Mouse (Mus musculus): ENCODE results near the gene Frg2f1.
"Not testable (repeated sequence)": the region's sequence is repeated elsewhere in the genome, so short reads cannot be mapped to it uniquely, and the experiment has no call there.

Frg2f1 gene

GRCm38 (mm10) chr4:119539031-119539824, at the start of gene Frg2f1:
Frg2f1 (minus strand) TSS chr4:119539529.
- CTCF ChIA-PET: interaction anchor here in 2 of 4 experiments (0.6 to 1.2 kb wide), 5 partner anchors 18 to 901 kb away, joined by 3 read pairs; no protein-coding TSS in a partner anchor
- POLR2A ChIA-PET: interaction anchor here (0.5 to 5.6 kb wide), 49 partner anchors 11 to 1301 kb away, joined by 3 to 39 read pairs (median 3); partner anchors contain the start of genes Rimkla (in 2 of the 4), Slc2a1 (in 2 of the 4), AU022252 (in 1 of the 4) and Hivep3 (in 1 of the 4)

DNA sequence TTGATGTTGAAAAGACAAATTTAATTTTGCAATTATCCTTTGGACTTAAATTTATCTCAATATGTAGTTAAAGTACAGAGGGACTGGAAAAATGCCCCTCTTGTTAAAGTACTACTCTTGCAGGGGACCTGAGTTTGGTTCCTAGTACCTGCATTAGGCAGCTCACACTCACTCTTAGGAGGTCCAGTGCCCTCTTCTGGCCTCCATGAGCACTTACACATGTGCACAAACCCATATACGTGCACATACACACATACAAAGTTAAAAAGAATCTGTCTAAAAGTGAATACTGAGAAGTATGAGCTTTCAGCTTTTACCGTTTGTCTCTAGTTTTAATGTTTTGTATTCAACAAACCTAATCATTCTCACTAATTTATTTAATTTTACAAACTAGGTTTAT, 48.7 kb upstream of the Frg2f1 start:
- CTCF ChIA-PET: interaction anchor here (0.6 to 1.6 kb wide), 10 partner anchors 11 to 1665 kb away, joined by 3 to 7 read pairs (median 4); partner anchors contain the start of gene Frg2f1 (in 1 of the 4)
- POLR2A ChIA-PET: interaction anchor here in 2 of 4 experiments (0.5 to 1.5 kb wide), 7 partner anchors 11 to 132 kb away, joined by 3 to 4 read pairs (median 4); no protein-coding TSS in a partner anchor

DNA sequence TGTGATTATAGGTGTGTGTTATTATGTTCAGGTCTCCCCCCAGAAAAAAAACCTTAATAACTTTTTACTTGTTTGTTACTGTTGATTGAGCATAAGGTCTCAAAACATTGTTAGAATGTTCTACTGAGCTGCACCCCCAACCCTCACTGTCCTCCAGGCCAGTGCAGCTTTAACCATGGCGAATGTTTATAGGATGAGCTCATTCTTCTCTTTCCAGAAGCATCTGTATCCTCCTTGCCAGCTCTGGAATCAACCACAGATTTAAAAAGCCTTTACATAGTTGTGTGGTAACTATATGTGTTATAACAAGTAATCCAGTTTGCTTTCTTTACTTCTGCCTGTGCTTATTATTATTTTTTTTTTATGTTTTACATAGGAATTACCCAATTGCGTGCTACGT, 36.1 kb upstream of the Frg2f1 start:
- POLR2A ChIA-PET: interaction anchor here in 2 of 4 experiments (0.6 to 1.0 kb wide), 4 partner anchors 15 to 85 kb away, joined by 3 to 5 read pairs (median 4); no protein-coding TSS in a partner anchor
- CTCF ChIA-PET: interaction anchor here in 2 of 4 experiments (0.6 to 0.9 kb wide), 3 partner anchors 12 to 88 kb away, joined by 4 to 7 read pairs (median 4); no protein-coding TSS in a partner anchor

DNA sequence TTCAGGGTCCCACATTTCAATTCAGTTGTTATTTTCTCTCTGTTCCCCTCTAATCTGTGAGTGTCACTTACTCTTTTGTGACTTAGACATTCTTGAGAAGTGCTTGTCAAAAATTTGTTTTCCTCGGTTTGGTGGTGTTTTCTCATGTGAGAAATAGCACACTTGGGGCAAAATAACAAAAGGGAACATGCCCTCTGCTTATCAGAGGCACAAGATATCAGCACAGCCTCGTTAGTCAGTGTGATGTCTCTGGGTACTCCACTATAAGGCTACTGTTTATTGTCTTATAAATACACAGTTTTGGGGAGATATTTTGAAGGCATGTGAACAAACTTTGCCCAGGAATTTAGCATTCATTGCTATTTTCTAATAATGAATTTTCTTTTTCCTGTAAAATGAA, 35.2 kb upstream of the Frg2f1 start:
- CTCF ChIA-PET: interaction anchor here in 1 of 4 experiments (0.6 to 0.9 kb wide), 2 partner anchors 9 to 832 kb away, joined by 3 to 4 read pairs; no protein-coding TSS in a partner anchor

GRCm38 (mm10) chr4:119572682-119573081, 33.4 kb upstream of the Frg2f1 start:
- ChIA-PET CTCF (interaction anchor here in 1 of 4 experiments (1.0 kb wide), 1 partner anchor 325 kb away, joined by 4 read pairs; no protein-coding TSS in a partner anchor), POLR2A (interaction anchor here in 1 of 4 experiments (0.6 to 1.7 kb wide), 7 partner anchors 9 to 126 kb away, joined by 3 to 6 read pairs (median 4); partner anchors contain the start of gene Frg2f1)

More for the DNA sequence above, 35.2 kb upstream of the Frg2f1 start:
- POLR2A ChIA-PET: interaction anchor here in 1 of 4 experiments (1.7 kb wide), 1 partner anchor 28 kb away, joined by 6 read pairs; no protein-coding TSS in a partner anchor

DNA sequence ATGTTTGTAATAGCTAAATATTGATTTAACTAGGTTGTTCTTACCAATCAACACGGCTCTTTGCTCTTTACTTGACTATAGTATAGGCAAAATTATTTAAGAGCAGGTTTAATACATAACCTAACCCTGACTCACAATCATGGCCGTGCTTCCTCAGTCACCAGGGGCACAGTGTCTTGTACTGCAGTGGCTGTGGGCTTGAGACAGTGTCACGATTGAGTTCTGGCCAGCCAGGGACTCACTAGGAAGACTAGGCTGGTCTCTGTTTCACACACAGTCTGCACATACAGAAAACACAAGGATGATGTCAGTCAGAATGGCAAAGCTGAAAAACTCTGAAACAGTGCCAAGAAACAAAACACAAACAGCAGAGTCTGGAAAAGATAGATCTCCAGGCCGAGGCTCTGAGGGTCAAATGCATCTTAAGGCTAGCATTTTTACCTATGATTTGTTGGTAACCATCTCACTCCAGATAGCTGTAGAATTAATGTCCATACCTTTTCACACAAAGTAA, 27.1 kb upstream of the Frg2f1 start:
- CTCF ChIA-PET: no interaction called here
- POLR2A ChIA-PET: interaction anchor here in 1 of 4 experiments (0.7 to 3.0 kb wide), 5 partner anchors 10 to 28 kb away, joined by 3 to 10 read pairs (median 3); partner anchors contain the start of gene Frg2f1

DNA sequence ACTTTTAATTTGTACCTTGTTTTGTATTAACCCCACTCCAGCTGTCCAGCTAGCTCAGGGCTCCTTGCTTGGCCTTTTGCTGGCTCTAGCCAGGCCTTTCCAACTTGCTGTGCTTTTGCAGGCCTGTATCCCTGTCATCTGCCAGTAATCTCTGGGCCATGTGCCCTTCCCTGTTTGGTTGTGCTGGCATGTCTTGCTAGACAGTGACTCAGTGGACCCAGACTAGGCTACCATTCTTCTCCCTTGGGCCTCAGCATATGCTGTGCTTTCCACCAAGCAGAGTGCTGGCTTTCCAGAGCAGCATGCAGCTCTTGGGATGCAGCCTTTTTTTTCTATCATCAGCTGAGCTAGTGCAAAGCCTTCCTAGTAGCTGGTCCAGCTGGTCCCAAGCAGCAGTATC, 23.8 kb upstream of the Frg2f1 start:
- POLR2A ChIA-PET: interaction anchor here in 1 of 4 experiments (1.2 kb wide), 1 partner anchor 9 kb away, joined by 3 read pairs; no protein-coding TSS in a partner anchor
- CTCF ChIA-PET: no interaction called here

DNA sequence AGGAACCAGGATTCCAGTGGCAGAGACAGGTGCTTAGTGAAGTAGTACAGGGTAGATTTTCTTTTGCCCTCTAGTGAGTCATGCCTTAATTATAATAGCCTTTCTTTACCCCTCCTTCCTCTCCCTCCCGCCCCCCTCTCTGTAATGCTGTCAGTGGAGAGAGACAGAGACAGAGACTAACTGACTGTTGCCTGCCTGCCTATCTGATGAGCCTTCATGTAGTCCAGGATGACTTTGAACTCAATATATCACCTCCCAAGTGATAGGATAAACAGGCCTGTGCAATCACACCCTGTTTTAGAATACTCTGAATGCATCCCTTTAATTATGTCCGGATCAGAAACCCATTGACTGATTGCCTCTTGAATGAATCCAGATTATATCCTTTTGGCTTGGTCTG, 16.1 kb upstream of the Frg2f1 start:
- ChIA-PET POLR2A (interaction anchor here in 1 of 4 experiments (1.1 to 2.8 kb wide), 3 partner anchors 9 to 46 kb away, joined by 4 to 10 read pairs (median 9); no protein-coding TSS in a partner anchor), CTCF (no interaction called here)

DNA sequence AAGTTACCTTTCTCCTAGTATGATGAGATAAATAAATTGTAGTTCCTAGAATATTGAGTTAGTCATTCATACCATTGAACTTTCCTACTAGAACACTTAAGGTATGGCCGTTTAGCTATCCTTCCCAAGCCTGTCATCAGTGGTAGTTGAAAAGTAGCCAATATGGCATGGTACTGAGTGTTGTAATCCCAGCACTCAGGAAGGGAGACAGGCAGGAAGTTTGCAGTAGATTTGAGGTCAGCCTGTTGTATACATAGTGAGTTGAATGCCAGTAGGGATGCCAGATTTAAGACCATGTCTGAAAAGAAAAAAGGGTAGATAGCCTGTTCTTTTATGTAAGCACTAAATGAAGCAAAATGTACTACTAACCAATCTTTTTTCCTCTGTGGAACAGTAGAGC, 11.5 kb upstream of the Frg2f1 start:
- ChIA-PET POLR2A (interaction anchor here in 2 of 4 experiments (0.5 to 5.3 kb wide), 3 partner anchors 10 to 295 kb away, joined by 3 to 39 read pairs (median 3); partner anchors contain the start of gene Frg2f1 (in 2 of the 2)), CTCF (interaction anchor here in 1 of 4 experiments (0.6 kb wide), 1 partner anchor 105 kb away, joined by 3 read pairs; no protein-coding TSS in a partner anchor)

- ChIA-PET POLR2A (interaction anchor here in 2 of 4 experiments (0.6 to 5.6 kb wide), 13 partner anchors 9 to 135 kb away, joined by 3 to 39 read pairs (median 3); no protein-coding TSS in a partner anchor), CTCF (no interaction called here)
Measured at GRCm38 (mm10) chr4:119540533-119540890, 1.2 kb upstream of the Frg2f1 start.

DNA sequence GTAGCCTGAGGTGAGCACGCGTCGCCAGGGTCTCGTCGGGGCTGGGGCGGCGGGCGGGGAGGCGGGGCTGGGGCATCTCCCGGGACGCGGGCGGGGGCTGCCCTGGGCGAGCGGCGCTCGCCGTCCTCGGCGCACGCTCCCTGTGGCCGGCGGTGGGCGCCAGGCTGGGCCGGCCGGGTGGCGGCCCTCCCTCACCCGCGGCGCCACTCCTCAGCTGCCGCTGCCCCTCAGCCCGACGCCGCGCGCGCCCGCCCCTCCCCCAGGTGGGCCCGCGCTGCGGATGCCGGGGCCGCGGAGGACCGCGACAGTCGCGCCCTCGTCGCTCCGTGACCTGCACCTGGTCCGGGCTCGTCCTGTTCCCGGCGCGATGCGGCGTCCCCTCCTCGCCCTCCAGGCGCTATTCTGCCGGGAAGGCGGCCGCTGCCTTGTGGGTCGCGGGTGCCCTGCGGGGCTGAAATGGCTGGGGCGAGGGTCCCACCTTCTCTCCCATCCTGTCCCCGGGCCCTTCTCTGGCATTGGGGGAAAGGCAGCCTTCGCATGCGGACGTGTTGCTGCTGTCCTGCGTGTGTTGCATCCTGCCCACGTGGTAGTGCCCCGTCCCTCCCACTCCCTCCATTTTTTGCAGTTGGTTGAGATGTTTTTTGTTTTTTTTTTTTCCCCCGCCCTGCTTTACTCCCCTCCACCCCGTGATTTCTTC, 655 bp upstream of the Frg2f1 start:
- POLR2A ChIA-PET: interaction anchor here in 3 of 4 experiments (0.7 to 5.6 kb wide), 20 partner anchors 8 to 500 kb away, joined by 3 to 39 read pairs (median 4); partner anchors contain the start of genes Hivep3 (in 1 of the 3), Slc2a1 (in 1 of the 3) and Svbp (in 1 of the 3)
- CTCF ChIA-PET: interaction anchor here in 2 of 4 experiments (0.6 to 1.2 kb wide), 3 partner anchors 17 to 48 kb away, joined by 3 read pairs; no protein-coding TSS in a partner anchor

DNA sequence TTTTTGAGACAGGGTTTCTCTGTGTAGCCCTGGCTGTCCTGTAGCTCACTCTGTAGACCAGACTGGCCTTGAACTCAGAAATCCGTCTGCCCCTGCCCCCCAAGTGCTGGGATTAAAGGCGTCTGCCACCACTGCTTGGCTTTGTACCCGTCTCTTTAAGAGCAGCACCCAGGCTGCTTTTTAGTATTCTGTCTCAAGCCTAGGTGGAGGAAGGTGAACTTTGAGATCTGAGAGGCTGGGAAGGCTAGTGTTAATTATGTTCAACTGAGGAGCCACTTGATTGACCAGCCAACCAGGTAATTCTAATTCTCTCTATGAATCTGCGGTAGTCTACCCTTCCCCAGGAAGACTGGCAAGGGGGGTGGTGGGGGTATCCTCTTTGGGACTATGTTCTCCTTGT, 1.9 kb downstream of the Frg2f1 start:
- CTCF ChIA-PET: no interaction called here
- POLR2A ChIA-PET: interaction anchor here in 2 of 4 experiments (1.4 to 2.6 kb wide), 3 partner anchors 9 to 96 kb away, joined by 4 to 10 read pairs (median 7); no protein-coding TSS in a partner anchor

- POLR2A ChIA-PET: interaction anchor here in 1 of 4 experiments (1.7 kb wide), 1 partner anchor 10 kb away, joined by 7 read pairs; no protein-coding TSS in a partner anchor
- CTCF ChIA-PET: not testable (repeated sequence)
Measured at GRCm38 (mm10) chr4:119536615-119537014, 2.7 kb downstream of the Frg2f1 start, which contains the start of gene Foxj3. Foxj3 (plus strand) TSS chr4:119537004.

GRCm38 (mm10) chr4:119535103-119535502, 4.2 kb downstream of the Frg2f1 start:
- CTCF ChIA-PET: interaction anchor here in 1 of 4 experiments (0.6 kb wide), 1 partner anchor 29 kb away, joined by 3 read pairs; no protein-coding TSS in a partner anchor
- POLR2A ChIA-PET: interaction anchor here in 2 of 4 experiments (0.9 to 1.8 kb wide), 5 partner anchors 11 to 98 kb away, joined by 3 to 8 read pairs (median 3); no protein-coding TSS in a partner anchor

DNA sequence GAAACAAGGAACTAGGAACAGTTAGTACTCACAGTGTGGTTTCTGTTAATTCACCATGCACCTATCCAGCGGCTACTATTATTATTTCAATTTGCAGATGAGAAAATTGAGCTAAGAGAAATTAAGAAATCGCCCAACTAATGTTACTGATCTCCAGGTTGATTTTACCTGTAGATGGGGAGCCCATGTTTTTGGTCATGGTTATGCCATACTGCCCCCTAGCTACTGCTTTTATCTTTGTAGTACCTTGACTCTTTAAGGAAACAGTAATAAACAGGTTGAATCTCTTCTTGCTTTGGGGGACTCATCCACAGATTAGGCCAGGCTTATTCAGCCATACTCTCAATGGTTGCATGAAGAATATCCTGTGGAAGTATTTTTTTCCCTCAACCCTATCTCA, 7.5 kb downstream of the Frg2f1 start:
- ChIA-PET POLR2A (interaction anchor here in 2 of 4 experiments (0.7 to 1.3 kb wide), 5 partner anchors 9 to 129 kb away, joined by 3 to 4 read pairs (median 3); no protein-coding TSS in a partner anchor), CTCF (interaction anchor here (0.7 to 1.9 kb wide), 12 partner anchors 10 to 321 kb away, joined by 3 to 9 read pairs (median 3); no protein-coding TSS in a partner anchor)

DNA sequence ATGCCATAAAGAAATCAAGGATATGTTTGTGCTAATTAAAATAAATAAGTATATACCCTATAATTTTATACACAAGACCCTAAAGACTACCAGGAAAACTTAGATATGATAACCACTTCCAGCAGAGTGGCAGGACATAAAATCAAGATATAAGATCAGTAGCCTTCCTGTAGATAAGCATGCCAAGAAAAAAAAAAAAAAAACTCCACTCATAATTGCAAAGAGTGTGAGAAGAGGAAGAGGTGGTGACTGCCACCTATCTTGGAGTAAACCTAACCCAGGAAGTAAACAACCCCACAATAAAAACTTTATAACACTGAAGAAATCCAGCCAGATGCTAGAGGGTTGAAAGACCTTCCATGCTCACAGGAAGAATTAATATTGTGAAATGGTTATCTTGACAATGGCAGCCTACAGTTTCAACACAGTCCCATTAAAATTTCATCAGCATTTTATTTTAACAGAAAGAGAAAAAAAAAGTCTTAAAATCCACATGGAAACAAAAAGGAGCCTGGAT, 12.9 kb downstream of the Frg2f1 start:
- ChIA-PET CTCF (interaction anchor here in 1 of 4 experiments (0.9 kb wide), 1 partner anchor 61 kb away, joined by 3 read pairs; no protein-coding TSS in a partner anchor), POLR2A (interaction anchor here in 1 of 4 experiments (1.7 kb wide), 1 partner anchor 21 kb away, joined by 3 read pairs; no protein-coding TSS in a partner anchor)

GRCm38 (mm10) chr4:119524466-119524865, 14.9 kb downstream of the Frg2f1 start:
- ChIA-PET POLR2A (no interaction called here), CTCF (no interaction called here)
